Mouse (Mus musculus) small intestine, adult 2 months (tissue): ENCODE results near the gene Cadm4.

Experiments used
- CTCF ChIP-seq: fragments of 200-500 bp; IDR thresholded peaks from 2 replicates; pipeline ENCODE4 v1.5.1; 2012; ENCODE audit warnings: low read depth, mild to moderate bottlenecking, control low read depth, inconsistent platforms, low read length, moderate library complexity, mixed read lengths; ENCODE audit not compliant: insufficient replicate concordance, insufficient read length; ENCODE audit errors: extremely low read depth
- POLR2A ChIP-seq: fragments of 200-500 bp; IDR thresholded peaks from 2 replicates; pipeline ENCODE4 v1.6.1; 2012; ENCODE audit warnings: low read depth, mild to moderate bottlenecking, control low read depth, inconsistent platforms, low read length, moderate library complexity

DNA sequence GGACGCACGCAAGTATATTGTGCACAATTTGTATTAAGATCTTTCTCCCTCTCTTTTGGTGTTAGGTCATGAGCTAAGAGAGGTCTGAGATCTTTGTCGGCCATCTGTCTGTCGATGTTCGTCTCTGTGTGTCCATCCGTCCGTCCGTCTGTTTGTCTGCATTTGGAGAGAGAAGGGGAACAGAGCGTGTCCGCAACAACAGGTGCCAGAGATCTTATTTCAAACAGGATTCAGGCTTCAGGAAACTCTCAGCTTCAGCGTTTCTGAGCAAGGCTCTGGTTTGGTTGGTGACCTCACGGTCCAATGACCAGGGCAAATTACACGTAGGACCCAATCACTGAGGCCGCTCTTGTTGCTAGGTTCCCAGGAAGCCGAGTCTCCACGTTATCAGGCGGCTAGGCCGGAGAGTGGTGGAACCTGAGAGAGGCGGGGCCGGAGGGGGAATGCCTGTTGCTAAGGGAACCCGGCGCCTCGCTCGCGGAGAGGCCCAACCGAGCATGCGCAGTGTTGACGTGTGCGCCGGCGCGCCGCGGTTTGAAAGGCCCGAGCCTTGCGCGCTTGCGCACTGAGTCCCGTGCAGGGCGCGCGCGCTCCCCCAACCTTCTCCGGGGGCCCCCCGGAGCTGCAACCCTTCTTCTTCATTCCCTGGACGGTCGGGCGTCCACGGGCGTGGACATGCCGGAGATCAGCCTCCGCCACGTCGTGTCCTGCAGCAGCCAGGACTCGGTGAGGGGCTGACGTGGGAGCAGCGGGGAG, 65.0 kb downstream of the Cadm4 start:
- TF ChIP-seq CTCF (no peak), POLR2A (peak; percentile 36; the same call in 1 of the 2 replicates)
